In the genomic region with DNA sequence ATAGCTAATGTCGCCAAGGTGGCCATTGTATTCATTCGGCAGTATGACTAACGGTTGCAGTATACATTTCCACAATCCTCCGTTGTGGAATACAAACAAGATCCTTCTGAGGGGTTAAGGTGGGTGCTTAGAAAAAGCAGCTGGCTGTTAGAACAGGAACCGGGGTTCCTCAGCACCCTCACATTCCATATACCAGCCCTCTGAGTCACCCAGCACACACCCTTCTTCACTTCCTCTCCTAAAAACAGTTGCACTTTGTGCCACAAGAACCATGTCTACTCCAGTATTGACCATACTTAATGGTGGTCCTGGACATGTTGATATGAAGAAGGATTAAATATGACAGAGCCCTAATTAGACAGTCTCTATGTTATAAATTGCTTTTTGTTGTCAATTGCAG, we compare ENCODE assay signal across 27 mouse cellular contexts.
A peak's percentile ranks its signal among the peaks of the same experiment; 100 is the strongest.
DNase-seq lines count a peak whose midpoint lies in the region; ATAC-seq and TF ChIP-seq lines count a peak whose summit lies in the region.
"Had no signal": no experiment of that assay in that cellular context is flagged by ENCODE, and none has a peak within 500 bp of the region (broad histone marks: within the 10 kb centered on the region; RNA-seq: fewer than 3 reads in every experiment).

No protein-coding gene starts in this region.

- H3K4me1 ChIP-seq in intestine, postnatal 0 days (replicated peaks; ENCODE audit: control insufficient read depth, insufficient read depth, low read length): no peaks in the 10 kb centered on the region
- H3K4me1 ChIP-seq: embryonic facial prominence, embryonic 12.5 days; limb, embryonic 12.5 days; midbrain, embryonic 13.5 days had no signal

- H3K9ac ChIP-seq in intestine, postnatal 0 days (ENCODE audit: low read depth, low read length): no peak overlapping the region
- H3K9ac ChIP-seq: embryonic facial prominence, embryonic 12.5 days; hindbrain, embryonic 15.5 days; limb, embryonic 12.5 days; liver, embryonic 15.5 days; lung, embryonic 14.5 days; midbrain, embryonic 13.5 days; neural tube, embryonic 13.5 days had no signal

- H3K4me3 ChIP-seq in intestine, postnatal 0 days (ENCODE audit: low read depth, low read length): no peak overlapping the region
- H3K4me3 ChIP-seq: embryonic facial prominence, embryonic 12.5 days; hindbrain, embryonic 10.5 days; hindbrain, embryonic 15.5 days; limb, embryonic 12.5 days; liver, embryonic 15.5 days; midbrain, embryonic 13.5 days; neural tube, embryonic 13.5 days had no signal

- peak; percentile 36 for DNase-seq in 3T3-L1 (ENCODE audit: low read depth, low spot score)
- DNase-seq in B cell, adult 2 months: peak; percentile 41 to 55
- DNase-seq in T-cell, adult 2 months (ENCODE audit: low spot score): no peak
- no peak for DNase-seq in gastrocnemius, postnatal 25 days
- no peak for DNase-seq in kidney, postnatal 36 days
- DNase-seq: adrenal gland, postnatal 25 days; cerebellum, adult 8-10 months; cerebellum, postnatal 36 days; embryo, embryonic 11 days; gastrocnemius, postnatal 36 days; heart, postnatal 14 days; kidney, adult 2 months; lung, embryonic 14.5 days had no signal

- ATAC-seq in granulocyte monocyte progenitor cell, adult 5-6 weeks (replicated peaks; ENCODE audit: poor library complexity, severe bottlenecking): peak; percentile 73
- ATAC-seq in monocyte, adult 5-6 weeks (replicated peaks; ENCODE audit: insufficient number of reproducible peaks, low FRiP score, low TSS enrichment, poor library complexity, severe bottlenecking): peak; percentile 69
- no peak for ATAC-seq in intestine, postnatal 0 days
- ATAC-seq: forebrain, embryonic 14.5 days; midbrain, embryonic 13.5 days had no signal

- H3K4me2 ChIP-seq in intestine, postnatal 0 days (replicated peaks; ENCODE audit: low read depth): no peak overlapping the region
- H3K4me2 ChIP-seq: embryonic facial prominence, embryonic 12.5 days; hindbrain, embryonic 15.5 days; limb, embryonic 12.5 days; liver, embryonic 15.5 days; lung, embryonic 14.5 days; midbrain, embryonic 13.5 days; neural tube, embryonic 13.5 days had no signal

- TF ChIP-seq CTCF in intestine, postnatal 0 days (IDR thresholded peaks at IDR 0.05; ENCODE audit: low read depth): no peak

- H3K36me3 ChIP-seq in intestine, postnatal 0 days (ENCODE audit: control insufficient read depth, insufficient read depth): no peaks in the 10 kb centered on the region
- H3K36me3 ChIP-seq: embryonic facial prominence, embryonic 12.5 days; G1E; hindbrain, embryonic 10.5 days; hindbrain, embryonic 15.5 days; limb, embryonic 12.5 days; liver, embryonic 15.5 days; midbrain, embryonic 13.5 days; neural tube, embryonic 13.5 days had no signal

- no peak overlapping the region for H3K27ac ChIP-seq in intestine, postnatal 0 days (ENCODE audit: low read depth, low read length)
- H3K27ac ChIP-seq: embryonic facial prominence, embryonic 12.5 days; hindbrain, embryonic 10.5 days; hindbrain, embryonic 15.5 days; kidney, postnatal 0 days; limb, embryonic 12.5 days; liver, embryonic 15.5 days; midbrain, embryonic 13.5 days; neural tube, embryonic 13.5 days had no signal

- H3K27me3 ChIP-seq in intestine, postnatal 0 days (replicated peaks; ENCODE audit: control insufficient read depth, insufficient read depth, low read length): no peaks in the 10 kb centered on the region
- H3K27me3 ChIP-seq: embryonic facial prominence, embryonic 12.5 days; hindbrain, embryonic 15.5 days; limb, embryonic 12.5 days; liver, embryonic 15.5 days; midbrain, embryonic 13.5 days; neural tube, embryonic 13.5 days; Patski had no signal

- H3K9me3 ChIP-seq in intestine, postnatal 0 days (ENCODE audit: control insufficient read depth): no peaks in the 10 kb centered on the region
- H3K9me3 ChIP-seq: embryonic facial prominence, embryonic 12.5 days; hindbrain, embryonic 10.5 days; hindbrain, embryonic 15.5 days; limb, embryonic 12.5 days; liver, embryonic 15.5 days; midbrain, embryonic 13.5 days; neural tube, embryonic 13.5 days had no signal

- WGBS in intestine, postnatal 0 days: 72% methylated on average over 5 of the region's 5 CpGs

Comparison
In these comparisons a context has a peak if more than half of its experiments do, and no peak if none do; other contexts are left out.
1. DNase-seq: peak in 3T3-L1 (single experiment) and B cell, adult 2 months (2 of 2); none in T-cell, adult 2 months (single experiment), gastrocnemius, postnatal 25 days (single experiment) and kidney, postnatal 36 days (0 of 2).